Mouse (Mus musculus): ENCODE data around the gene Epb41. TPM values are rescaled to one million over a fixed set of nuclear protein-coding genes. Genes with fewer than 3 reads are reported as not detected.

Epb41 gene
- polyA plus RNA-seq, 1 experiment from 2014 or later, result 136 TPM

GRCm38 (mm10) chr4:131970244-131970853, 104.8 kb downstream of the Epb41 start:
- ATAC-seq (ENCODE audit: low FRiP score), result no peak
- H3K27me3 ChIP-seq, result no peaks in the 10 kb centered on the region
- H3K4me3 ChIP-seq (replicated peaks), result no peak overlapping the region
- H3K4me1 ChIP-seq, result no peaks in the 10 kb centered on the region
- H3K9me3 ChIP-seq, result no peaks in the 10 kb centered on the region
- no peak overlapping the region for H3K27ac ChIP-seq
- H3K4me2 ChIP-seq, result no peak overlapping the region
- WGBS, result 84% methylated on average over 7 of the region's 7 CpGs
- no peak overlapping the region for H3K9ac ChIP-seq
- H3K36me3 ChIP-seq (replicated peaks), result peaks cover 79% of the 10 kb centered on the region

- no peak overlapping the region for H3K9ac ChIP-seq
- no peaks in the 10 kb centered on the region for H3K9me3 ChIP-seq
- no peaks in the 10 kb centered on the region for H3K4me1 ChIP-seq
- H3K27ac ChIP-seq, result no peak overlapping the region
- H3K36me3 ChIP-seq (replicated peaks), result peaks cover 75% of the 10 kb centered on the region
- H3K27me3 ChIP-seq, result no peaks in the 10 kb centered on the region
- no peak overlapping the region for H3K4me3 ChIP-seq (replicated peaks)
- H3K4me2 ChIP-seq, result no peak overlapping the region
- WGBS, result 92% methylated on average over 2 of the region's 2 CpGs
- ATAC-seq (ENCODE audit: low FRiP score), result no peak
Observed at GRCm38 (mm10) chr4:131968873-131969272, 106.2 kb downstream of the Epb41 start.

GRCm38 (mm10) chr4:131957161-131957560, 118.0 kb downstream of the Epb41 start:
- H3K36me3 ChIP-seq (replicated peaks), result peaks cover 46% of the 10 kb centered on the region
- no peak overlapping the region for H3K4me2 ChIP-seq
- no peak overlapping the region for H3K9ac ChIP-seq
- no peaks in the 10 kb centered on the region for H3K27me3 ChIP-seq
- 87% methylated on average over 3 of the region's 3 CpGs for WGBS
- no peak for ATAC-seq (ENCODE audit: low FRiP score)
- H3K4me1 ChIP-seq, result no peaks in the 10 kb centered on the region
- H3K27ac ChIP-seq, result no peak overlapping the region
- H3K4me3 ChIP-seq (replicated peaks), result no peak overlapping the region
- H3K9me3 ChIP-seq, result no peaks in the 10 kb centered on the region

- Histone ChIP-seq H3K4me2 (no peak overlapping the region), H3K9me3 (no peaks in the 10 kb centered on the region), H3K36me3 (replicated peaks) (peaks cover 27% of the 10 kb centered on the region), H3K4me1 (peaks cover 26% of the 10 kb centered on the region), H3K27me3 (no peaks in the 10 kb centered on the region), H3K4me3 (replicated peaks) (no peak overlapping the region), H3K27ac (no peak overlapping the region), H3K9ac (0 out of 2 replicates have a peak overlapping the region, but pooled peaks have one; percentile 30)
- WGBS, result 49% methylated on average over 8 of the region's 8 CpGs
- ATAC-seq (ENCODE audit: low FRiP score), result no peak
Observed at GRCm38 (mm10) chr4:131950657-131951056, 124.5 kb downstream of the Epb41 start.

- Histone ChIP-seq H3K4me3 (replicated peaks) (no peak overlapping the region), H3K27me3 (no peaks in the 10 kb centered on the region), H3K9me3 (no peaks in the 10 kb centered on the region), H3K36me3 (replicated peaks) (peaks cover 21% of the 10 kb centered on the region), H3K4me2 (no peak overlapping the region), H3K27ac (no peak overlapping the region), H3K9ac (no peak overlapping the region), H3K4me1 (peaks cover 26% of the 10 kb centered on the region)
- ATAC-seq (ENCODE audit: low FRiP score), result no peak
- WGBS, result 14% methylated on average over 5 of the region's 5 CpGs
Observed at GRCm38 (mm10) chr4:131949903-131950302, 125.2 kb downstream of the Epb41 start.

GRCm38 (mm10) chr4:131947848-131948247, 127.3 kb downstream of the Epb41 start:
- Histone ChIP-seq H3K27me3 (no peaks in the 10 kb centered on the region), H3K9me3 (no peaks in the 10 kb centered on the region), H3K4me1 (peaks cover 26% of the 10 kb centered on the region), H3K36me3 (replicated peaks) (peaks cover 14% of the 10 kb centered on the region), H3K4me3 (replicated peaks) (no peak overlapping the region), H3K27ac (no peak overlapping the region), H3K9ac (no peak overlapping the region), H3K4me2 (no peak overlapping the region)
- WGBS, result 90% methylated on average over 11 of the region's 11 CpGs
- ATAC-seq (ENCODE audit: low FRiP score), result no peak

- WGBS, result 98% methylated on average over 4 of the region's 4 CpGs
- H3K27me3 ChIP-seq, result no peaks in the 10 kb centered on the region
- H3K36me3 ChIP-seq (replicated peaks), result peaks cover 26% of the 10 kb centered on the region
- no peaks in the 10 kb centered on the region for H3K4me1 ChIP-seq
- no peak overlapping the region for H3K27ac ChIP-seq
- ATAC-seq (ENCODE audit: low FRiP score), result no peak
- H3K4me2 ChIP-seq, result no peak overlapping the region
- no peaks in the 10 kb centered on the region for H3K9me3 ChIP-seq
- no peak overlapping the region for H3K4me3 ChIP-seq (replicated peaks)
- no peak overlapping the region for H3K9ac ChIP-seq
Observed at GRCm38 (mm10) chr4:131940846-131941245, 134.3 kb downstream of the Epb41 start.

GRCm38 (mm10) chr4:131939459-131939858, 135.7 kb downstream of the Epb41 start:
- no peak overlapping the region for H3K9ac ChIP-seq
- H3K4me3 ChIP-seq (replicated peaks), result no peak overlapping the region
- H3K4me2 ChIP-seq, result no peak overlapping the region
- no peak overlapping the region for H3K27ac ChIP-seq
- H3K4me1 ChIP-seq, result no peaks in the 10 kb centered on the region
- ATAC-seq (ENCODE audit: low FRiP score), result no peak
- 81% methylated on average over 2 of the region's 2 CpGs for WGBS
- H3K27me3 ChIP-seq, result no peaks in the 10 kb centered on the region
- H3K9me3 ChIP-seq, result no peaks in the 10 kb centered on the region
- peaks cover 40% of the 10 kb centered on the region for H3K36me3 ChIP-seq (replicated peaks)

GRCm38 (mm10) chr4:131929146-131929545, 146.0 kb downstream of the Epb41 start:
- no peak overlapping the region for H3K27ac ChIP-seq
- no peaks in the 10 kb centered on the region for H3K9me3 ChIP-seq
- ATAC-seq (ENCODE audit: low FRiP score), result no peak
- 87% methylated on average over 6 of the region's 6 CpGs for WGBS
- H3K27me3 ChIP-seq, result peaks cover 12% of the 10 kb centered on the region
- H3K36me3 ChIP-seq (replicated peaks), result peaks cover 90% of the 10 kb centered on the region
- H3K9ac ChIP-seq, result no peak overlapping the region
- H3K4me2 ChIP-seq, result no peak overlapping the region
- H3K4me3 ChIP-seq (replicated peaks), result no peak overlapping the region
- H3K4me1 ChIP-seq, result peaks cover 8% of the 10 kb centered on the region; the same call in 1 of the 2 replicates

- 64% methylated on average over 6 of the region's 6 CpGs for WGBS
- ATAC-seq (ENCODE audit: low FRiP score), result no peak
- Histone ChIP-seq H3K4me2 (no peak overlapping the region), H3K27ac (no peak overlapping the region), H3K4me3 (replicated peaks) (no peak overlapping the region), H3K9ac (no peak overlapping the region), H3K36me3 (replicated peaks) (peaks cover 54% of the 10 kb centered on the region), H3K27me3 (peaks cover 61% of the 10 kb centered on the region), H3K4me1 (peaks cover 44% of the 10 kb centered on the region), H3K9me3 (no peaks in the 10 kb centered on the region; the same call in 1 of the 2 replicates)
Observed at GRCm38 (mm10) chr4:131924096-131924810, 150.9 kb downstream of the Epb41 start.

GRCm38 (mm10) chr4:131922404-131922803, 152.7 kb downstream of the Epb41 start:
- no peak for ATAC-seq (ENCODE audit: low FRiP score)
- WGBS, result 59% methylated on average over 15 of the region's 15 CpGs
- Histone ChIP-seq H3K27ac (no peak overlapping the region), H3K27me3 (peaks cover 80% of the 10 kb centered on the region), H3K4me2 (peak overlapping the region; percentile 74), H3K4me3 (replicated peaks) (peak overlapping the region; percentile 49), H3K9ac (peak overlapping the region; percentile 56; the same call in 1 of the 2 replicates), H3K9me3 (no peaks in the 10 kb centered on the region; the same call in 1 of the 2 replicates), H3K4me1 (peaks cover 46% of the 10 kb centered on the region), H3K36me3 (replicated peaks) (peaks cover 37% of the 10 kb centered on the region)

- ATAC-seq (ENCODE audit: low FRiP score), result peak; percentile 18; the same call in 1 of the 2 replicates
- peak within 1 kb of the TSS; percentile 49 for H3K4me3 ChIP-seq (replicated peaks)
- H3K36me3 ChIP-seq (replicated peaks), result peaks cover 31% of the 10 kb centered on the region
- H3K27me3 ChIP-seq, result peaks cover 87% of the 10 kb centered on the region
- peak within 1 kb of the TSS; percentile 56 for H3K9ac ChIP-seq
- under 1% methylated on average over 118 of the region's 130 CpGs for WGBS
- H3K4me2 ChIP-seq, result peak within 1 kb of the TSS; percentile 74
- H3K27ac ChIP-seq, result peak within 1 kb of the TSS; percentile 25; the same call in 1 of the 2 replicates
- H3K9me3 ChIP-seq, result no peaks in the 10 kb centered on the region; the same call in 1 of the 2 replicates
- peaks cover 46% of the 10 kb centered on the region for H3K4me1 ChIP-seq
Observed at GRCm38 (mm10) chr4:131921461-131922346, 153.4 kb downstream of the Epb41 start, which contains the start of gene Tmem200b. Tmem200b (plus strand) TSS chr4:131921771.
